Mouse (Mus musculus): ENCODE data around the gene Ppil2. TPM values are rescaled to one million over a fixed set of nuclear protein-coding genes. Genes with fewer than 3 reads are reported as not detected.
A peak's percentile ranks its signal among the peaks of the same experiment; 100 is the strongest.

Ppil2 gene
- polyA plus RNA-seq, 1 experiment from 2014 or later, result 153 TPM

DNA sequence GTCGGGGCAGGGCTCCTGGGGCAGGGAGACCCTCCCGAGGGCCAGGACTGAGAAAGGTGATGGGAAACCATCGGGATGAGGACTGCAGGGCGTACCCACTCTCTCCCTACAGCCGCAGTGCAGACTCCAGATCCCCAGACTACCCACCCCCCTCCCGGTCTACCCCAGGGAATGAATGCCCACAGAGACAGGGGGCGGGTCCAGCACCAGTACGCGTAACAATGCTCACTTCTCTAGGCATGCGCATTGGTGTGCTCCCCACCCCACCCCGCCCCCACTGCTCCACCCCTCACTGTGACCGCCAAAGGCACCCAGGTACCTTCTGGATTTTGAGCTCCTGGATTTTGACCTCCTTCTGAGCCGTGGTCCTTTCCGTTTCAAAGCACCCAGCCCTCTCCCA lies 10.5 kb upstream of the Ppil2 start:
- Histone ChIP-seq H3K4me1 (ENCODE audit: control insufficient read depth, insufficient read depth, low read length) (peaks cover 22% of the 10 kb centered on the region), H3K9me3 (replicated peaks; ENCODE audit: control insufficient read depth, low read length) (no peaks in the 10 kb centered on the region), H3K36me3 (ENCODE audit: control insufficient read depth, insufficient read depth, low read length) (peaks cover 29% of the 10 kb centered on the region; the same call in 1 of the 2 replicates), H3K4me3 (ENCODE audit: low read depth, low read length) (no peak overlapping the region), H3K27ac (ENCODE audit: low read depth, low read length) (no peak overlapping the region), H3K9ac (ENCODE audit: low read length) (no peak overlapping the region), H3K27me3 (replicated peaks; ENCODE audit: control insufficient read depth, insufficient read depth, low read length) (no peaks in the 10 kb centered on the region), H3K4me2 (ENCODE audit: low read length) (peak overlapping the region; percentile 18)
- DNase-seq (ENCODE audit: low spot score) (peak; percentile 53), ATAC-seq (peak; percentile 24; the same call in 1 of the 2 replicates)
- WGBS, result 39% methylated on average over 14 of the region's 14 CpGs

DNA sequence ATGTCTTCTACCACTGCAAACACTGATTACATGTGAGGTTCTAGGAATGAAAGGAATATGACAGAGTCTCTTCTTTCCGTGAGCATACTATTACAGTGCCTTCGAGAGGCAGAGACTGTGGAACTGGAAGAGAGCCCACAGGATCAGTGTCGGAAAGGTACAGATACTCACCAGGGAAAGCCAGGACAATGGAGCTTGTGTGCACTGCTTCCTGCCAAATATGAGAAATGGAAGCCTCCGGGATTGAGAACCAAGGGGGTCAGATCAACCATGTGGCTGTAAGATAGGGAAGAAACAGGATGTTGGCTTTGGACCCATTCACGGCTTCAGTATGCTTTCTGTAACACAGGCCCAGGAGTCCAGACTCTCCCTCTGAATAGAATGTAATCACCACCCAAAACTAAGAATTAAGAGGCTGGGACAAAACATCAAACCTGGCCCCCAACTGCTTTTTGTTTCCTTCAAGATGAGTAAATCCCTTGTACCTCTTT lies 6.3 kb upstream of the Ppil2 start:
- H3K4me2 ChIP-seq (ENCODE audit: low read length), result no peak overlapping the region
- no peaks in the 10 kb centered on the region for H3K27me3 ChIP-seq (replicated peaks; ENCODE audit: control insufficient read depth, insufficient read depth, low read length)
- 87% methylated on average over 5 of the region's 5 CpGs for WGBS
- H3K36me3 ChIP-seq (ENCODE audit: control insufficient read depth, insufficient read depth, low read length), result peaks cover 46% of the 10 kb centered on the region
- H3K9me3 ChIP-seq (replicated peaks; ENCODE audit: control insufficient read depth, low read length), result no peaks in the 10 kb centered on the region
- no peak overlapping the region for H3K9ac ChIP-seq (ENCODE audit: low read length)
- H3K4me1 ChIP-seq (ENCODE audit: control insufficient read depth, insufficient read depth, low read length), result peaks cover 4% of the 10 kb centered on the region; the same call in 1 of the 2 replicates
- ATAC-seq, result no peak
- no peak overlapping the region for H3K27ac ChIP-seq (ENCODE audit: low read depth, low read length)
- H3K4me3 ChIP-seq (ENCODE audit: low read depth, low read length), result no peak overlapping the region
- no peak for DNase-seq (ENCODE audit: low spot score)

DNA sequence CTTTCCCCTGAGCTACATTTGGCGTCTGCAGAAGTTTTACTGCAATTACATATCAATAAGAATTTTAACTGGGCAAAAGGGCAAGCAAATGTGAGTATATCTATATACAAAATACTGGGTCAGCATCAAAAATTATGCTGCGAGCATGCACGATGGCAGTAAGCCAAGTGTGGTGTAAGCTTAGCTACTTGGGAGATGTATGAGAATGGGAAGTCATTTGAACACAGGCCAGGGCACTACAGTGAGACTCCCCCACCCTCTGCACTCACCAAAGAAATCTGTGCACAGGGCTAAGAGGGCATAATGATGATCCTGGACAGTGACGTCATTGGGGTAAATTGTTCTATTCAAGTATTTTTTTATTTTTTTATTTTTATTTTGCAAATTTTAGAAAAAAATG lies 6.5 kb downstream of the Ppil2 start:
- Histone ChIP-seq H3K4me2 (ENCODE audit: low read length) (no peak overlapping the region), H3K27ac (ENCODE audit: low read depth, low read length) (no peak overlapping the region), H3K4me3 (ENCODE audit: low read depth, low read length) (no peak overlapping the region), H3K4me1 (ENCODE audit: control insufficient read depth, insufficient read depth, low read length) (peaks cover 7% of the 10 kb centered on the region), H3K36me3 (ENCODE audit: control insufficient read depth, insufficient read depth, low read length) (peaks cover 78% of the 10 kb centered on the region), H3K9me3 (replicated peaks; ENCODE audit: control insufficient read depth, low read length) (no peaks in the 10 kb centered on the region), H3K9ac (ENCODE audit: low read length) (no peak overlapping the region), H3K27me3 (replicated peaks; ENCODE audit: control insufficient read depth, insufficient read depth, low read length) (no peaks in the 10 kb centered on the region)
- DNase-seq (ENCODE audit: low spot score), result no peak
- no peak for ATAC-seq
- WGBS, result 84% methylated on average over 4 of the region's 4 CpGs

DNA sequence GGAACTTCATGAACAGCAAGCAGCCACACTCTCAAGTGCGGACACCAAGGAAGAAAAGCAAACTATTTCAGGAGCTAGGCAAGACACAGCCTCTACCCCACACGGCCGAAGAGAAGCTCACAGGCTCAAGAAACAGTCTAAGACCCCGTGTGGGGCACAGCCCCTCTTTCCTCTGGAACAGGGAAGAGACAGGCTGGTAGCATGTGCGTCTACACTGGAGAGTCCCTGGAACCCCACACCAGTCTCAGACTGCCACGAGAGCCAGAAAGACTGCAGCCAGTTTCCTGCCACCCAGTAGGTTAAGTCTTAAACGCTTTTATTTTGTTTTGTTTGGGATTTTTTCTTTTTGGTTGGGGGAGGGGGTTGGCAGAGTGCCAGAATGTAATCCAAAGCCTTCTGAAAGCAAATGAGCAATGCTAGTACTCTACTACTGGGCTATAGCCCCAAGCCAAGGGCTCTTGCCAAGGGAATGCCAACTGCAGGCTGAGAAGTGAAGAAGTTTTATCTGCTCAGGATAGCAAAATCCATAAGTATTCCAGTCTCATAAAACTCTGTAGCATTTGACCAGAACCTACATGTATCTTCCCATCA lies 8.3 kb downstream of the Ppil2 start:
- no peaks in the 10 kb centered on the region for H3K27me3 ChIP-seq (replicated peaks; ENCODE audit: control insufficient read depth, insufficient read depth, low read length)
- H3K36me3 ChIP-seq (ENCODE audit: control insufficient read depth, insufficient read depth, low read length), result peaks cover 89% of the 10 kb centered on the region
- H3K27ac ChIP-seq (ENCODE audit: low read depth, low read length), result no peak overlapping the region
- no peak overlapping the region for H3K9ac ChIP-seq (ENCODE audit: low read length)
- ATAC-seq (peak; percentile 72), DNase-seq (ENCODE audit: low spot score) (peak; percentile 70)
- no peaks in the 10 kb centered on the region for H3K9me3 ChIP-seq (replicated peaks; ENCODE audit: control insufficient read depth, low read length)
- 48% methylated on average over 7 of the region's 7 CpGs for WGBS
- no peak overlapping the region for H3K4me3 ChIP-seq (ENCODE audit: low read depth, low read length)
- H3K4me1 ChIP-seq (ENCODE audit: control insufficient read depth, insufficient read depth, low read length), result peaks cover 7% of the 10 kb centered on the region
- no peak overlapping the region for H3K4me2 ChIP-seq (ENCODE audit: low read length)

DNA sequence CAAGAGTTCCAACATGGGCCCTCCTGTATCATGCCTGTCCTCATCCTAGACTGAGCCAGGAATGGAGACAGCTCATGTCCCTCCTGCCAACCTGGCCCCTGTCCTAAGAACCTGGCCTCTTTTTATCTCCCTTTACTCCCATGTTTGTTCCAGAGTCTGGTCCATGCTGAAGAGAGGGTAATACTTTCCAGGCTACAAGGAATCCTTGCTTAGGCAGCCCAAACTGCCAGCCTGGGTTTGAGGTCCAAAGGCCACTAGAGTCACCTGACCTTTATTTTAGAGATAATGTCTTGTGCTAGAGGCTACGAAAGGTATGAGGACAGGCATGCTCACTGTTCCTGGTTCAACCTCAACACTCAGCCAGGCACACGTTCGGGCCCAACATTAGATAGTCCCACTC lies 14.1 kb downstream of the Ppil2 start:
- Histone ChIP-seq H3K4me1 (ENCODE audit: control insufficient read depth, insufficient read depth, low read length) (no peaks in the 10 kb centered on the region), H3K4me3 (ENCODE audit: low read depth, low read length) (no peak overlapping the region), H3K4me2 (ENCODE audit: low read length) (no peak overlapping the region), H3K9me3 (replicated peaks; ENCODE audit: control insufficient read depth, low read length) (no peaks in the 10 kb centered on the region), H3K9ac (ENCODE audit: low read length) (no peak overlapping the region), H3K27ac (ENCODE audit: low read depth, low read length) (no peak overlapping the region), H3K27me3 (replicated peaks; ENCODE audit: control insufficient read depth, insufficient read depth, low read length) (no peaks in the 10 kb centered on the region), H3K36me3 (ENCODE audit: control insufficient read depth, insufficient read depth, low read length) (peaks cover 88% of the 10 kb centered on the region)
- WGBS, result 98% methylated on average over 3 of the region's 3 CpGs
- DNase-seq (ENCODE audit: low spot score) (no peak), ATAC-seq (no peak)

DNA sequence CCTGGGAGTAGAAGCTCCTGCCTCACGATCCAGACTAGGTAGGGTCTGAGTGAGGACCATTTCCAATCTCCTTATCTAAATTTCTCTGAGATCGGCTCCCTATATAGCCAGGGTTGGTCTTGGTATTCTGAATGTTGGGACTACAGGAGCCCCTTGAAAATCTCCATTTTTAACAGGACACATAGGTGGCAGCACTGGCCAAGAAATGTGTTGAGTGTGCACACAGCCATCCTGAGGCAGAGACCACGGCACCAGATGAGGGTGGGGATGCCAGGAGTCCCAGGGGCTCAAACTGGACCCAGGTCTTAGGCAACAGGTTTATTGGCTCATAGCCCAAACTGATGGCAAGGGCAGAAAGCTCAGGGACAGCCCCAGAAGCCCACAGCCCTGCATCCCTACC lies 22.7 kb downstream of the Ppil2 start:
- Histone ChIP-seq H3K4me2 (ENCODE audit: low read length) (no peak overlapping the region), H3K9me3 (replicated peaks; ENCODE audit: control insufficient read depth, low read length) (no peaks in the 10 kb centered on the region), H3K9ac (ENCODE audit: low read length) (no peak overlapping the region), H3K4me1 (ENCODE audit: control insufficient read depth, insufficient read depth, low read length) (no peaks in the 10 kb centered on the region), H3K4me3 (ENCODE audit: low read depth, low read length) (no peak overlapping the region), H3K36me3 (ENCODE audit: control insufficient read depth, insufficient read depth, low read length) (peaks cover 98% of the 10 kb centered on the region), H3K27me3 (replicated peaks; ENCODE audit: control insufficient read depth, insufficient read depth, low read length) (no peaks in the 10 kb centered on the region), H3K27ac (ENCODE audit: low read depth, low read length) (no peak overlapping the region)
- ATAC-seq (no peak), DNase-seq (ENCODE audit: low spot score) (peak; percentile 26)
- 69% methylated on average over 3 of the region's 3 CpGs for WGBS

DNA sequence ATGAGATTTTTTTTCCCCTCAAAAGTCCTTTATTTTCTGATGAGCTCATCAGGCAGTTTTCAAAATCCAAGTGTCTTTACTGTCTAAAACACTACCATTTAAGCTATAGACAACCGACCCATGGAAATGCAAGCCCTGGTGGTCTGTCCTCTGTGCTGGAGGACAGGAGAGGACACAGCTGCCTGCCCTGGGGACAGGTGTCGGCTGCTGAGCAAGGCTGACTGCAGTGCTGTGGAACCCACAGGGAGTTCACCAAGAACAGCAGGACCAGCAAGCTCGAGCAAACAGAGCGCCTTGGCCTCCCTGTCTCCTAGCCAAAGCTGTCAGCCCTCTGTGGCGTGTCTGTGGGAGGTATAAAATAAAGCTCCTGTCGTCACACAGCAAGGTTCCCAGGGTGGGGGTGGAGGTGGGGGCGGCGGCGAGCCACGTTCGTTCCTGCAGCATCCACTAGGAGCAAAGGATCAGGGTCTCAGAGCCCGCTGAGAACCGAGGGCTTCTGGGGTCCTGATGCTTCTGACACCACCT lies 24.3 kb downstream of the Ppil2 start:
- no peaks in the 10 kb centered on the region for H3K9me3 ChIP-seq (replicated peaks; ENCODE audit: control insufficient read depth, low read length)
- no peak overlapping the region for H3K27ac ChIP-seq (ENCODE audit: low read depth, low read length)
- no peak overlapping the region for H3K4me2 ChIP-seq (ENCODE audit: low read length)
- no peak overlapping the region for H3K9ac ChIP-seq (ENCODE audit: low read length)
- no peaks in the 10 kb centered on the region for H3K27me3 ChIP-seq (replicated peaks; ENCODE audit: control insufficient read depth, insufficient read depth, low read length)
- DNase-seq (ENCODE audit: low spot score) (no peak), ATAC-seq (no peak)
- H3K36me3 ChIP-seq (ENCODE audit: control insufficient read depth, insufficient read depth, low read length), result peaks cover 100% of the 10 kb centered on the region
- H3K4me1 ChIP-seq (ENCODE audit: control insufficient read depth, insufficient read depth, low read length), result no peaks in the 10 kb centered on the region
- WGBS, result 73% methylated on average over 13 of the region's 13 CpGs
- no peak overlapping the region for H3K4me3 ChIP-seq (ENCODE audit: low read depth, low read length)

DNA sequence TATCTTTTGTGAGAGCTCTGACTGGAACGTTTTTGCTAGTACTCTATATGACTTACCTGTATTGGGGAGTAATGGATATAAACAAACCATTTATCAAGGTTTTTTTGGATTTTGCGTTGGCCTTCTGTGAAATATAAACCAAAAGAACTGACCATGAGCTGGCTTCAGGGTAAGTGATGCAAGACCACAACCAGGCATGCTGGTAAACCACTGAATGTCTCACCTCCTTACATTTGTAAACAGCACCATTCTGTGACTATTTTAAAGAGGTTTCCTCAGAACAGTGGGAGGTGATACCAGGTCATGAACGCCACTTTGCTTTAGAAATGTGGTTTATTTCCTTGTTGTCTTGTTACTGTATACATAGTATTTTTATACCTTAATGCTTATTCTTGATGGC lies 24.8 kb downstream of the Ppil2 start:
- Histone ChIP-seq H3K27me3 (replicated peaks; ENCODE audit: control insufficient read depth, insufficient read depth, low read length) (no peaks in the 10 kb centered on the region), H3K36me3 (ENCODE audit: control insufficient read depth, insufficient read depth, low read length) (peaks cover 100% of the 10 kb centered on the region), H3K27ac (ENCODE audit: low read depth, low read length) (no peak overlapping the region), H3K9ac (ENCODE audit: low read length) (no peak overlapping the region), H3K4me1 (ENCODE audit: control insufficient read depth, insufficient read depth, low read length) (no peaks in the 10 kb centered on the region), H3K9me3 (replicated peaks; ENCODE audit: control insufficient read depth, low read length) (no peaks in the 10 kb centered on the region), H3K4me2 (ENCODE audit: low read length) (no peak overlapping the region), H3K4me3 (ENCODE audit: low read depth, low read length) (no peak overlapping the region)
- WGBS, result 86% methylated on average over 3 of the region's 3 CpGs
- ATAC-seq (no peak), DNase-seq (ENCODE audit: low spot score) (no peak)

DNA sequence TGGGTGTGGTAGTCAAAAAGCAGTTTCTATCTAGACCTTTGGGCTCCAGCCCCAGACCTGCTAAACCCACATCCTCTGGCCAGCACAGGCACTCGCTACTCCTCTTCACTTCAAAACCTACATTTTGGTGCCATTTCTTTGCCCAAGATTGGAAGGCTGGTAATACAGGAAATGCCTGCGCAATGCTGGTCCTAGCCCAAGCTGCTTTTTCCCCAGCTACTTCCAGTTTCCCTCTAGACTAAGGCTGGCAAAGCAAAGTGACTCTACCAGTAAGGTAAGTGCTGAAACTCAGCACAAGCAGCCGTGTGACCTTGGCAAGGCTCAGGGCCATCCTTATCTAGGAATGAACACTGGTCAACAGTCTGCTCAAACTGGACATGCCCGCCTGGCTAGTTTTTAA lies 25.4 kb downstream of the Ppil2 start:
- H3K4me2 ChIP-seq (ENCODE audit: low read length), result no peak overlapping the region
- H3K4me1 ChIP-seq (ENCODE audit: control insufficient read depth, insufficient read depth, low read length), result no peaks in the 10 kb centered on the region
- H3K27ac ChIP-seq (ENCODE audit: low read depth, low read length), result no peak overlapping the region
- H3K9me3 ChIP-seq (replicated peaks; ENCODE audit: control insufficient read depth, low read length), result no peaks in the 10 kb centered on the region
- H3K36me3 ChIP-seq (ENCODE audit: control insufficient read depth, insufficient read depth, low read length), result peaks cover 100% of the 10 kb centered on the region
- H3K9ac ChIP-seq (ENCODE audit: low read length), result no peak overlapping the region
- DNase-seq (ENCODE audit: low spot score), result no peak
- H3K27me3 ChIP-seq (replicated peaks; ENCODE audit: control insufficient read depth, insufficient read depth, low read length), result no peaks in the 10 kb centered on the region
- no peak overlapping the region for H3K4me3 ChIP-seq (ENCODE audit: low read depth, low read length)
- ATAC-seq, result no peak
- WGBS, result 91% methylated on average over 4 of the region's 4 CpGs

All from forebrain, embryonic 14.5 days (tissue).